Mouse (Mus musculus) heart, embryonic 11.5 days (tissue): ENCODE measurements at regions not wholly inside any gene's neighbourhood (a gene's known extent, or its start where the extent isn't known, plus 50 kb on each side); places are given as distances from the start of the nearest gene placed in this dataset.

Source experiments
- ATAC-seq: fragments of 200-750 bp; cut with Nextera tagmentation; replicated peaks from 2 replicates; pipeline ENCODE4 v1.8.0; 2017; ENCODE audit warnings: moderate library complexity; ENCODE audit not compliant: insufficient number of reproducible peaks, low FRiP score, low TSS enrichment
- H3K27ac ChIP-seq: fragments of 300-500 bp; sonication (generic); 2 replicates; pipeline ENCODE4 v1.5.1; 2014; ENCODE audit warnings: mild to moderate bottlenecking, low read depth, low read length
- H3K27me3 ChIP-seq: fragments of 300-500 bp; sonication (generic); 2 replicates; pipeline ENCODE4 v1.6.1; 2014; ENCODE audit warnings: mild to moderate bottlenecking, low read length, mixed read lengths; ENCODE audit not compliant: control insufficient read depth, insufficient read depth
- H3K36me3 ChIP-seq: fragments of 300-500 bp; sonication (generic); 2 replicates; pipeline ENCODE4 v1.6.1; 2014; ENCODE audit warnings: mild to moderate bottlenecking, low read length, moderate library complexity, mixed read lengths; ENCODE audit not compliant: control insufficient read depth, insufficient read depth
- H3K4me1 ChIP-seq: fragments of 300-500 bp; sonication (generic); 2 replicates; pipeline ENCODE4 v1.6.1; 2014; ENCODE audit warnings: low read length; ENCODE audit not compliant: control insufficient read depth, insufficient read depth
- H3K4me2 ChIP-seq: fragments of 300-500 bp; sonication (generic); 2 replicates; pipeline ENCODE4 v1.6.1; 2014; ENCODE audit warnings: mild to moderate bottlenecking, moderate library complexity
- H3K4me3 ChIP-seq: fragments of 300-500 bp; sonication (generic); 2 replicates; pipeline ENCODE4 v1.5.1; 2014; ENCODE audit warnings: low read depth, low read length
- H3K9ac ChIP-seq: fragments of 300-500 bp; sonication (generic); 2 replicates; pipeline ENCODE4 v1.6.1; 2014; ENCODE audit warnings: mild to moderate bottlenecking, low read depth, low read length, moderate library complexity
- H3K9me3 ChIP-seq: fragments of 300-500 bp; sonication (generic); replicated peaks from 2 replicates; pipeline ENCODE4 v1.6.1; 2016; ENCODE audit warnings: low read length; ENCODE audit not compliant: control insufficient read depth
- WGBS: fragments of 180-500 bp; shearing (Covaris S2); extraction: QIAGEN DNeasy Blood & Tissue Kit; methylation state at CpG from one replicate; pipeline ENCODE4 v1.1.7; 2014; ENCODE audit not compliant: insufficient replicate concordance; 5-methylcytosine and 5-hydroxymethylcytosine counted together

DNA sequence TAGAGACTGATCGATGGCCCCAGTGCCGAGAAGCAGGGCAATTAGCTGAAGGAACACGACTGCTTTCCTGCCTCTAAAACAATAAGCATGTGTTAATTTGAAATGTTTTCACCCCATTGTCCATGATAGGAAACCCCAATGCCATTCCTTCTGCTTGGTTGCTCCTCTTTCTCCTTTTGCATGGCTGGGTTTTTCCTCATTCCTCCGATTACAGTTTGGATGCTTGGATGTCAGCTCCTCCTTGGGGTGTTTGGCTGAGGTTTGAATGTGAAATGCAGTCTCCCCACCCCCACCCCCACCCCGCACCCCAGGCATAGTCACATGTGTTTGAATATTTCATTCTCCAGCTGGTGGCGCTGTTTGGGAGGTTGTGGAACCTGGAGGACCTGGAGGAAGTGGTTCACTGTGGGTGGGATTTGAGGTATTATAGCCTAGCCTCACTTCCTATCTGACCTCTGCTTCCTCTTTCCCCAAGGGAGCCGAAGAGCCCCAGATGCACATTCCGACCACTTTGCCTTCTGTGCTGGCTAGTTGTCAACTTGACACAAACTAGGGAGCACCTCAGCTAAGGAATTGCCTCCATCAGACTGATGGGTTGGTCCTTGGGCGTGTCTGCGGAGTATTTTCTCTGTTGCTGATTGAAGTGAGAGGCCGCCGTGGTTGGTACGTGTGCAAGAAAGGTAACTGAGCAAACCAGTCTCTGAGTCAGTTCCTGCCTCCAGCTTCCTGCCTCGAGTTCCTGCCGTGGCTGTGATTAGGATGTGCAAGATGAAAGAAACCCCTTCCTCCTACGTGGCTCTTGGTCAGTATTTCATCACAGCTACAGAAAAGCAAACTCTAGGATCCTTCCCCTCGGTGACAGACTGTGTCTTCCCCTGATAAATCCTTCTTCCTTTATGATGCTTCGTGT lies 128.6 kb upstream of the Grik3 start:
- no peaks in the 10 kb centered on the region for H3K27me3 ChIP-seq
- no peak overlapping the region for H3K9ac ChIP-seq
- WGBS, result 62% methylated on average over 18 of the region's 18 CpGs
- no peak for ATAC-seq
- H3K27ac ChIP-seq, result no peak overlapping the region
- no peaks in the 10 kb centered on the region for H3K4me1 ChIP-seq
- H3K4me2 ChIP-seq, result no peak overlapping the region
- no peaks in the 10 kb centered on the region for H3K36me3 ChIP-seq
- no peak overlapping the region for H3K4me3 ChIP-seq
- H3K9me3 ChIP-seq, result no peaks in the 10 kb centered on the region

DNA sequence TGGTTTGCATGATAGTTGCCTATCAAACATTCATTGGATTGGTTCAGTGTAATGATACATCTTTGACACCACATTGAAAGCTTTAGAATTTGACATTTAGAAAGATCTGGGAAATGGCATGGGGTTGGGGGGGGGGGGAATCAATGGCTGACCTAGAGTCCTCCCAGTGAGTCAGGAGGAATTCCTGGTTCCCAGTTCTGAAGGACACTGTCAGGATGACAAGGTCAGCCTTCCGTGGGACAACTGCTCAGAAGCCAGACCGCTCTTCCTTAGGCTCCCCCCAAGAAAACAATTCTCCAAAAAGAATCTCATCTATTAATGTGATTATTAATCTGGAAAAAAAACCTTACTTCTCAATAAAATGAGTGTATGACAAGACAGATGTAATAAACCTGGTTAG lies 132.1 kb upstream of the Grik3 start:
- 73% methylated on average over 2 of the region's 2 CpGs for WGBS
- H3K4me3 ChIP-seq, result no peak overlapping the region
- no peaks in the 10 kb centered on the region for H3K4me1 ChIP-seq
- H3K4me2 ChIP-seq, result no peak overlapping the region
- H3K27me3 ChIP-seq, result no peaks in the 10 kb centered on the region
- no peak for ATAC-seq
- no peak overlapping the region for H3K27ac ChIP-seq
- no peaks in the 10 kb centered on the region for H3K9me3 ChIP-seq
- H3K9ac ChIP-seq, result no peak overlapping the region
- H3K36me3 ChIP-seq, result no peaks in the 10 kb centered on the region

DNA sequence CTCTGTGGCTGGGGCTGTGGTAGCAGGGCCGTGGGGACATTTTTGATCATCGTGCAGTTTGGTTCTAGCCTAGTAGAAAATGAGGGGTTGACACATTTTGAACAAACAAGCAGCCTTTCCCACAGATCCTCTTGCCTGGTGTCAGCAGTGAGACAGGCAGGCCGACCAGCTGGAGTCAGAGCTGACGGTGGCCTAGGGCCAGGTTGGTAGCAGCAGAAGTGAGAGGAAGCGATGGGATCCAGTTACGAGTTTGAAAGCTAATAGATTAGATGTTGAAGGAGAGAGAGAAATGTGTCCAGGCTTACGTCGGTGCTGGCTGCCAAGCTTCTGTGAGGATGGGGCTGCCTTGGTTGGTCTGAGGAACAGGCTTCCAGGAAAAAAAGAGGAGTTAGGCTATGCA lies 134.1 kb upstream of the Grik3 start:
- Histone ChIP-seq H3K9me3 (no peaks in the 10 kb centered on the region), H3K36me3 (no peaks in the 10 kb centered on the region), H3K27ac (no peak overlapping the region), H3K9ac (no peak overlapping the region), H3K27me3 (no peaks in the 10 kb centered on the region), H3K4me2 (no peak overlapping the region), H3K4me3 (no peak overlapping the region), H3K4me1 (no peaks in the 10 kb centered on the region)
- WGBS, result 34% methylated on average over 8 of the region's 8 CpGs
- ATAC-seq, result no peak

DNA sequence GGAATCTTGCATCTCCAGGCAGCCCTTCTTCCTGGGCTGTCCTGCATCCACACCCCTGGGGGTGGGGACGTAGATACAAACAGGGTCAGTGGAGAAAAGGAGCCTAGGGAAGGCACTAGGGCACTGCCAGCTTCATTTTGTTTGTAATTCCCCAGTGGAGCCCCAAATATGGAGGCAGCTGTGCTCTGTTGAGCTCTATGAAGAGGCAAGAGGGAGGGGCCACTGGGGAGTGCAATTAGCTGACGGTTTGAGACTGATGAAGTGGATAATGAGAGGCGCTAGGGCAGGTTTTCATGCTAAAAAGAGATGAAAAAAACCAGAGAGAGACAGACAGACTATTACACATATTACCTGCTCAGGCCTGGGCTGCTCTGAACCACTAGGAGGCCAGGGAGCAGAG lies 135.8 kb upstream of the Grik3 start:
- 43% methylated on average over 3 of the region's 3 CpGs for WGBS
- H3K9me3 ChIP-seq, result no peaks in the 10 kb centered on the region
- H3K27ac ChIP-seq, result no peak overlapping the region
- H3K27me3 ChIP-seq, result no peaks in the 10 kb centered on the region
- H3K4me3 ChIP-seq, result no peak overlapping the region
- no peaks in the 10 kb centered on the region for H3K36me3 ChIP-seq
- H3K4me1 ChIP-seq, result no peaks in the 10 kb centered on the region
- no peak overlapping the region for H3K4me2 ChIP-seq
- no peak overlapping the region for H3K9ac ChIP-seq
- no peak for ATAC-seq

DNA sequence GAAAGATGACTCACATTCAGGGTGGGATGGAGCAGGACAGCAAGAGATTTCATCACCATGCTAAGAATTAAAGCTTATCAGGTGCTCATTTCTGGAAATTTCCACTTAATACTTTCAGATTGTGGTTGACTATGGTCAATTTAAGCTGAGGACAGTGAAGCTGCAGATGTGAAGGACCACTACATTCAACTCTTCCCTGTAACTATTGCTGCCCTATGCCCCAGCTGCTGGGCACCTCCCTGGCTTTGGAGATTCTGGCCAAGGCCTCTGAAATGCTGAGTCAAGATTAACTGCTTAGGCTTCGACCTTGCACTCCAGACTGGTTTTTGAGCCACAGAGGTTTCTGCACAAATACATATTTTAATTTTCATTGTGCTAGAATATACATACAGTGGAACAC lies 140.4 kb upstream of the Grik3 start:
- no peak for ATAC-seq
- no peak overlapping the region for H3K4me2 ChIP-seq
- no peaks in the 10 kb centered on the region for H3K4me1 ChIP-seq
- no peaks in the 10 kb centered on the region for H3K36me3 ChIP-seq
- no peak overlapping the region for H3K4me3 ChIP-seq
- H3K27me3 ChIP-seq, result no peaks in the 10 kb centered on the region
- WGBS, result 56% methylated on average over 1 of the region's 1 CpGs
- no peak overlapping the region for H3K9ac ChIP-seq
- no peak overlapping the region for H3K27ac ChIP-seq
- no peaks in the 10 kb centered on the region for H3K9me3 ChIP-seq

DNA sequence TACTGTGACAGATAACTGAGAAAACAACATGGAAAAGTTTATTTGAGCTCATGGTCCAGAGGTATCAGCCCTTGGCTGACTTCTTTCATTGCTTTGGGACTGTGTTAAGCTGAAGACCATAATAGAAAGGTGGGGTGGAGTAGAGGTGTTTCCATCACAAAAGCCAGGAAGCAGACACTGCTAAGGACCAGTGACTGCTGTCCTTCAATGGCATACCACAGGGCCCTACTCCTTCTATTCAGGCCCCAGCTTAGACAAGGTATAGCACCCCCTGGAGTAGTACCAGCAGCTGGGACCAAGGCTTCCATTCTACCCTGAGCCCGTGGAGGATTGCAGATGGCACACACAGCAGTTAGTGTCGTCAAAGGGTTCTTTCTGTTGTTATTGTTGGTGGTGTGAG lies 151.4 kb upstream of the Grik3 start:
- no peak for ATAC-seq
- no peak overlapping the region for H3K27ac ChIP-seq
- H3K9ac ChIP-seq, result no peak overlapping the region
- no peak overlapping the region for H3K4me3 ChIP-seq
- no peaks in the 10 kb centered on the region for H3K4me1 ChIP-seq
- no peak overlapping the region for H3K4me2 ChIP-seq
- 61% methylated on average over 2 of the region's 2 CpGs for WGBS
- no peaks in the 10 kb centered on the region for H3K27me3 ChIP-seq
- H3K36me3 ChIP-seq, result no peaks in the 10 kb centered on the region
- H3K9me3 ChIP-seq, result no peaks in the 10 kb centered on the region

DNA sequence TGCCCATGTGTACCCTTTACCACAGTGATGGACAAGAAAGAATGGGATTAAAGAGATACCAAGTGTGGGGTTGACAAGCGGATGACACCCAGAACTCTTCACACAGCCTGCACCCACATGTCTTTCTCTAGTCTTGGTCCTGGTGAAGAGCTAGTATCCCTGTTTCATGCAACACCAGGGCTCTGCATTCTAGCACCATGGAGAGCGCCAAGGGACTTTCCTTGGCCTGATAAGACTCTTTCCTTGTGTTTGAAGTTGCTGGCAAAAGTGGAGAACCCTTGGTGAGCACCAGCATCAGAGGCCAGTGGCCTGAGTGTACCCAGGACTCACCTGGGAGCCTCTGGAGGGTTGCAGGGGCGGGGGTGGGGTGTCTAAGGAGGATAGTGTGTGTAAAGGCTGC lies 161.7 kb upstream of the Grik3 start:
- 18% methylated on average over 3 of the region's 3 CpGs for WGBS
- Histone ChIP-seq H3K9ac (no peak overlapping the region), H3K4me3 (no peak overlapping the region), H3K4me2 (no peak overlapping the region), H3K4me1 (no peaks in the 10 kb centered on the region), H3K27ac (no peak overlapping the region), H3K9me3 (no peaks in the 10 kb centered on the region), H3K36me3 (no peaks in the 10 kb centered on the region), H3K27me3 (no peaks in the 10 kb centered on the region)
- no peak for ATAC-seq

DNA sequence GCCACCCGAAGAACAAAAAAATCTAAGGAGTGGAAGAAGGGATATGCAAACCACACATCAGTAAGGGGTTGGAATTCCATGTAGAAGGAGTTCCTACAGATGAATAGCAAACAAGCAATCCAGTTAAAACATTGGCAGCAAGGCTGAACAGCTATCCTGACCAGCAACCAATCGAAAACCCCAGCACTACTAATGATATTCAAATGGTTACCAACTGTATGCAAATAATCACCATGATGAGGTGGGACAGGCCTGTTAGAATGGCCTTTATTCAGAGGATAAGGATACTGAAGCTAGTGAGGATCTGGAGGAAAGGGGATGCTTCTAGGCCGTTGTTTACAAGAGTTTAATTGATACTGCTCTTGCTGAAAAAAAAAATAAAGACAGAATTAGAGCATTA lies 166.0 kb upstream of the Grik3 start:
- WGBS, result 67% methylated on average over 3 of the region's 3 CpGs

DNA sequence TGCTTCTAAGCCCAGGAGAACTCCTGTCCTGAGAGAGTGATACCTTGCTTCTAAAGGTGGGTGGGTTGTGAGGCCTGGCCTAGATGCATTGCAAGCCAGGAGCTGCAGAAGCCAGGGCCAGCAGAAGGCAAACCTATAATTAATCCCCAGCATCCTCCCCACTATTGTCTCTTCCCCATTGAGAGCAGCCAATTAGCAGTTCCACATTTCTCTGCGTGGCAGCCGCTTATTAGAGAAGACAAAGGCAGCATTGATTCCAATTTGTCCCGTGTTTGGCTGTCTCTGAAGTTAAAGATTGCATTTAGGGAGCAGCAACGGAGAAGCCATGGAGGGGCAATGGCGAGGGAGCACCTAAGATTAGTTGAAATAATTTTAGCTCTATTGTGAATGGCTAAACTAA lies 171.2 kb upstream of the Grik3 start:
- no peak for ATAC-seq
- no peak overlapping the region for H3K4me3 ChIP-seq
- H3K36me3 ChIP-seq, result no peaks in the 10 kb centered on the region
- 56% methylated on average over 5 of the region's 5 CpGs for WGBS
- no peak overlapping the region for H3K4me2 ChIP-seq
- H3K9me3 ChIP-seq, result no peaks in the 10 kb centered on the region
- no peak overlapping the region for H3K9ac ChIP-seq
- H3K4me1 ChIP-seq, result no peaks in the 10 kb centered on the region
- H3K27ac ChIP-seq, result no peak overlapping the region
- H3K27me3 ChIP-seq, result peaks cover 21% of the 10 kb centered on the region

More for the DNA sequence above, 166.0 kb upstream of the Grik3 start:
- Histone ChIP-seq H3K4me2 (no peak overlapping the region), H3K4me1 (no peaks in the 10 kb centered on the region), H3K9ac (no peak overlapping the region), H3K9me3 (no peaks in the 10 kb centered on the region), H3K27me3 (no peaks in the 10 kb centered on the region), H3K36me3 (no peaks in the 10 kb centered on the region), H3K4me3 (no peak overlapping the region), H3K27ac (no peak overlapping the region)
- ATAC-seq, result no peak
